Mouse (Mus musculus) liver, embryonic 16.5 days (tissue): ENCODE results near the gene Hypk. TPM values are rescaled to one million over a fixed set of nuclear protein-coding genes. Genes with fewer than 3 reads are reported as not detected.

Experiments
- ATAC-seq: fragments of 200-750 bp; cut with Nextera tagmentation; 2 replicates; pipeline ENCODE4 v1.8.0; 2017; ENCODE audit warnings: low read depth, mild to moderate bottlenecking, moderate number of reproducible peaks, moderate library complexity
- H3K27ac ChIP-seq: fragments of 300-500 bp; sonication (generic); 2 replicates; pipeline ENCODE4 v1.5.1; 2014; ENCODE audit warnings: mild to moderate bottlenecking, low read length
- H3K27me3 ChIP-seq: fragments of 300-500 bp; sonication (generic); 2 replicates; pipeline ENCODE4 v1.6.1; 2014; ENCODE audit warnings: low read depth, low read length, mixed read lengths; ENCODE audit not compliant: control insufficient read depth, insufficient read depth
- H3K36me3 ChIP-seq: fragments of 300-500 bp; sonication (generic); 2 replicates; pipeline ENCODE4 v1.6.1; 2014; ENCODE audit warnings: mild to moderate bottlenecking; ENCODE audit not compliant: control insufficient read depth, insufficient read depth
- H3K4me1 ChIP-seq: fragments of 300-500 bp; sonication (generic); 2 replicates; pipeline ENCODE4 v1.6.1; 2014; ENCODE audit warnings: low read depth, low read length, mixed read lengths; ENCODE audit not compliant: control insufficient read depth
- H3K4me2 ChIP-seq: fragments of 300-500 bp; sonication (generic); 2 replicates; pipeline ENCODE4 v1.6.1; 2014; ENCODE audit warnings: low read depth, low read length, mixed read lengths
- H3K4me3 ChIP-seq: fragments of 300-500 bp; sonication (generic); 2 replicates; pipeline ENCODE4 v1.5.1; 2014; ENCODE audit warnings: low read depth, mild to moderate bottlenecking, low read length
- H3K9ac ChIP-seq: fragments of 300-500 bp; sonication (generic); 2 replicates; pipeline ENCODE4 v1.6.1; 2014; ENCODE audit warnings: low read depth, low read length
- H3K9me3 ChIP-seq: fragments of 300-500 bp; sonication (generic); replicated peaks from 2 replicates; pipeline ENCODE4 v1.6.1; 2016; ENCODE audit warnings: low read length; ENCODE audit not compliant: control insufficient read depth
- WGBS: fragments of 180-500 bp; shearing (Covaris S2); extraction: QIAGEN DNeasy Blood & Tissue Kit; methylation state at CpG from one replicate; pipeline ENCODE4 v1.1.7; 2014; ENCODE audit not compliant: insufficient replicate concordance; 5-methylcytosine and 5-hydroxymethylcytosine counted together
- microRNA-seq: library from miRNA; unstranded; fragments of <30 nt; microRNA quantifications from one replicate; pipeline ENCODE4, GENCODE M21; 2016
- polyA plus RNA-seq: library from polyadenylated mRNA; unstranded; fragments of >200 nt; fragmentation: Nextera tagmentation; extraction: Ambion mirVana; gene quantifications from 2 replicates; pipeline ENCODE4 v1.2.1, GENCODE M21; 2015

Hypk gene
- polyA plus RNA-seq, 1 experiment from 2014 or later: 64.5 TPM

- H3K9ac ChIP-seq: peak overlapping the region; percentile 84
These were observed 54.3 kb downstream of the Hypk start for GRCm38 (mm10) chr2:121507173-121507950.

GRCm38 (mm10) chr2:121507951-121508330 lies 54.9 kb downstream of the Hypk start:
- Histone ChIP-seq H3K4me3 (peak overlapping the region; percentile 78), H3K36me3 (peaks cover 14% of the 10 kb centered on the region), H3K27ac (0 out of 2 replicates have a peak overlapping the region, but pooled peaks have one; percentile 4), H3K4me2 (peak overlapping the region; percentile 74), H3K27me3 (no peaks in the 10 kb centered on the region), H3K4me1 (peaks cover 19% of the 10 kb centered on the region), H3K9ac (peak overlapping the region; percentile 84), H3K9me3 (no peaks in the 10 kb centered on the region)
- 53% methylated on average over 2 of the region's 2 CpGs for WGBS
- no peak for ATAC-seq

More at GRCm38 (mm10) chr2:121507173-121507950, 54.3 kb downstream of the Hypk start:
- Histone ChIP-seq H3K4me3 (peak overlapping the region; percentile 78), H3K9me3 (no peaks in the 10 kb centered on the region), H3K4me2 (peak overlapping the region; percentile 74), H3K36me3 (peaks cover 14% of the 10 kb centered on the region), H3K27ac (0 out of 2 replicates have a peak overlapping the region, but pooled peaks have one; percentile 4), H3K27me3 (no peaks in the 10 kb centered on the region), H3K4me1 (peaks cover 19% of the 10 kb centered on the region)
- no peak for ATAC-seq
- WGBS: 3% methylated on average over 12 of the region's 12 CpGs

Small RNA genes within 50 kb of the gene (microRNA-seq; reads per million reads assigned to microRNA genes)
- not detected for gene Gm22953

Other genes starting within 250 kb of the Hypk start
- 18.9 and 22.5 TPM in 2 replicates for gene Trp53bp1, start 181.9 kb upstream of the Hypk start, polyA plus RNA-seq
- gene Map1a, start 163.7 kb upstream of the Hypk start, polyA plus RNA-seq: 0.19 and 0.21 TPM in 2 replicates
- 5.6 and 5.8 TPM in 2 replicates for gene Ppip5k1, start 97.9 kb upstream of the Hypk start, polyA plus RNA-seq
- gene Ckmt1, start 95.6 kb upstream of the Hypk start, polyA plus RNA-seq: 4.8 TPM in 1 of 2 replicates, not detected in the other
- not detected in 2 replicates for gene Strc, start 66.1 kb upstream of the Hypk start, polyA plus RNA-seq
- 302 and 304 TPM in 2 replicates for gene Pdia3, start 39.5 kb upstream of the Hypk start, polyA plus RNA-seq
- gene Catsper2, start 39.5 kb upstream of the Hypk start, polyA plus RNA-seq: 0.63 and 0.78 TPM in 2 replicates
- gene Ell3, start 9.0 kb upstream of the Hypk start, polyA plus RNA-seq: 3.4 and 3.6 TPM in 2 replicates
- 209 and 224 TPM in 2 replicates for gene Serf2, start 4.1 kb upstream of the Hypk start, polyA plus RNA-seq
- gene Serinc4, start 3.5 kb downstream of the Hypk start, polyA plus RNA-seq: 0.05 and 0.20 TPM in 2 replicates
- 19.4 and 20.5 TPM in 2 replicates for gene Mfap1b, start 20.8 kb downstream of the Hypk start, polyA plus RNA-seq
- gene Mfap1a, start 53.4 kb downstream of the Hypk start, polyA plus RNA-seq: 10.8 and 11.8 TPM in 2 replicates
- gene Wdr76, start 53.4 kb downstream of the Hypk start, polyA plus RNA-seq: 6.3 and 7.7 TPM in 2 replicates